Mouse (Mus musculus) embryonic facial prominence, embryonic 10.5 days (tissue): ENCODE data around the gene AI597479. TPM values are rescaled to one million over a fixed set of nuclear protein-coding genes. Genes with fewer than 3 reads are reported as not detected.

Experiments used
- DNase-seq: peaks from one replicate; pipeline ENCODE4 v3.0.0-alpha.2; 2017; ENCODE audit warnings: low spot score
- H3K27ac ChIP-seq: fragments of 300-500 bp; sonication (generic); replicated peaks from 2 replicates; pipeline ENCODE4 v1.5.1; 2016; ENCODE audit warnings: mild to moderate bottlenecking
- H3K27me3 ChIP-seq: fragments of 300-500 bp; sonication (generic); replicated peaks from 2 replicates; pipeline ENCODE4 v1.6.1; 2016; ENCODE audit warnings: low read depth, mild to moderate bottlenecking; ENCODE audit not compliant: poor library complexity, severe bottlenecking
- H3K36me3 ChIP-seq: fragments of 300-500 bp; sonication (generic); replicated peaks from 2 replicates; pipeline ENCODE4 v1.6.1; 2016; ENCODE audit warnings: mild to moderate bottlenecking, moderate library complexity
- H3K4me1 ChIP-seq: fragments of 300-500 bp; sonication (generic); 2 replicates; pipeline ENCODE4 v1.6.1; 2016
- H3K4me3 ChIP-seq: fragments of 300-500 bp; sonication (generic); 2 replicates; pipeline ENCODE4 v1.5.1; 2016; ENCODE audit warnings: mild to moderate bottlenecking, moderate library complexity
- H3K9me3 ChIP-seq: fragments of 300-500 bp; sonication (generic); 2 replicates; pipeline ENCODE4 v1.6.1; 2016; ENCODE audit warnings: mild to moderate bottlenecking
- WGBS: fragments of 180-500 bp; shearing (Covaris S2); methylation state at CpG from one replicate; pipeline ENCODE4 v1.1.7; 2016; 5-methylcytosine and 5-hydroxymethylcytosine counted together
- polyA plus RNA-seq: library from polyadenylated mRNA; unstranded; fragments of >200 nt; fragmentation: Nextera tagmentation; extraction: Ambion mirVana; gene quantifications from 2 replicates; pipeline ENCODE4 v1.2.1, GENCODE M21; 2016

AI597479 gene
- polyA plus RNA-seq, 1 experiment from 2014 or later: 40.0 TPM

GRCm38 (mm10) chr1:43091306-43092055 is 7.0 kb upstream of the AI597479 start:
- WGBS: 46% methylated on average over 13 of the region's 13 CpGs
- Histone ChIP-seq H3K27me3 (no peaks in the 10 kb centered on the region), H3K27ac (peak overlapping the region; percentile 91), H3K36me3 (peaks cover 3% of the 10 kb centered on the region; the same call in 1 of the 2 replicates), H3K4me1 (peaks cover 16% of the 10 kb centered on the region), H3K4me3 (peak overlapping the region; percentile 88), H3K9me3 (no peaks in the 10 kb centered on the region)
- no peak for DNase-seq

GRCm38 (mm10) chr1:43092056-43093015 is 6.2 kb upstream of the AI597479 start:
- Histone ChIP-seq H3K9me3 (no peaks in the 10 kb centered on the region), H3K27ac (peak overlapping the region; percentile 91), H3K27me3 (no peaks in the 10 kb centered on the region), H3K4me1 (peaks cover 19% of the 10 kb centered on the region), H3K4me3 (peak overlapping the region; percentile 88), H3K36me3 (peaks cover 3% of the 10 kb centered on the region; the same call in 1 of the 2 replicates)
- DNase-seq: peak; percentile 77
- WGBS: 2% methylated on average over 102 of the region's 102 CpGs

GRCm38 (mm10) chr1:43094206-43094605 is 4.3 kb upstream of the AI597479 start:
- Histone ChIP-seq H3K4me1 (peaks cover 22% of the 10 kb centered on the region), H3K4me3 (no peak overlapping the region), H3K9me3 (no peaks in the 10 kb centered on the region), H3K36me3 (peaks cover 3% of the 10 kb centered on the region; the same call in 1 of the 2 replicates), H3K27ac (no peak overlapping the region), H3K27me3 (no peaks in the 10 kb centered on the region)
- DNase-seq: no peak
- 83% methylated on average over 2 of the region's 2 CpGs for WGBS

- Histone ChIP-seq H3K4me3 (no peak overlapping the region), H3K9me3 (no peaks in the 10 kb centered on the region), H3K27me3 (no peaks in the 10 kb centered on the region), H3K4me1 (no peaks in the 10 kb centered on the region), H3K36me3 (peaks cover 94% of the 10 kb centered on the region), H3K27ac (no peak overlapping the region)
- DNase-seq: no peak
- WGBS: 94% methylated on average over 2 of the region's 2 CpGs
These were observed 10.2 kb downstream of the AI597479 start for GRCm38 (mm10) chr1:43108729-43109128.

GRCm38 (mm10) chr1:43110556-43110955 is 12.0 kb downstream of the AI597479 start:
- Histone ChIP-seq H3K4me1 (no peaks in the 10 kb centered on the region), H3K36me3 (peaks cover 98% of the 10 kb centered on the region), H3K9me3 (no peaks in the 10 kb centered on the region), H3K4me3 (no peak overlapping the region), H3K27ac (no peak overlapping the region), H3K27me3 (no peaks in the 10 kb centered on the region)
- WGBS: 53% methylated on average over 4 of the region's 4 CpGs
- peak; percentile 58 for DNase-seq

DNA sequence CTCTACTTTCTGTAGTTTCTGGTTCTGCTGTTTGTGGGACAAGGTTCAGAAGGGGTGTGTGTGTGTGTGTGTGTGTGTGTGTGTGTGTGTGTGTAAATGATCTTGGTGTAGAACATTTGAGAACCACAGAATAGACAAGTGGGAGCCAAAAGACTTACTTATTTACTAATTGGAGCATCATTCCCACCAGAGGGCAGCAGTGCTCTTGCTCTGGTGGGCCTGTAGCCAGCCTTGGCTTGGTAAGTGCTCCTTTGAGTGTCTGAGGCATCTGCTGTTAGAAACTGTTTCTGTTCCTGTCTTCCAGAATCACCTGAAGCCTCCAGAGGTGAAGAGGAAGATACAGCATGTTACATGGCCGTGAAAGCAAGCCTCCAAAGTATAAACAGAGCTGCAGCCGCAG is 14.4 kb downstream of the AI597479 start:
- DNase-seq: peak; percentile 41
- no peaks in the 10 kb centered on the region for H3K4me1 ChIP-seq
- H3K4me3 ChIP-seq: no peak overlapping the region
- H3K27me3 ChIP-seq: no peaks in the 10 kb centered on the region
- WGBS: 90% methylated on average over 2 of the region's 2 CpGs
- peaks cover 98% of the 10 kb centered on the region for H3K36me3 ChIP-seq
- H3K27ac ChIP-seq: no peak overlapping the region
- H3K9me3 ChIP-seq: no peaks in the 10 kb centered on the region; the same call in 1 of the 2 replicates

GRCm38 (mm10) chr1:43117435-43117834 is 18.9 kb downstream of the AI597479 start:
- Histone ChIP-seq H3K36me3 (peaks cover 74% of the 10 kb centered on the region), H3K27ac (no peak overlapping the region), H3K4me3 (no peak overlapping the region), H3K4me1 (no peaks in the 10 kb centered on the region), H3K27me3 (no peaks in the 10 kb centered on the region), H3K9me3 (no peaks in the 10 kb centered on the region; the same call in 1 of the 2 replicates)
- no peak for DNase-seq
- 97% methylated on average over 8 of the region's 8 CpGs for WGBS

DNA sequence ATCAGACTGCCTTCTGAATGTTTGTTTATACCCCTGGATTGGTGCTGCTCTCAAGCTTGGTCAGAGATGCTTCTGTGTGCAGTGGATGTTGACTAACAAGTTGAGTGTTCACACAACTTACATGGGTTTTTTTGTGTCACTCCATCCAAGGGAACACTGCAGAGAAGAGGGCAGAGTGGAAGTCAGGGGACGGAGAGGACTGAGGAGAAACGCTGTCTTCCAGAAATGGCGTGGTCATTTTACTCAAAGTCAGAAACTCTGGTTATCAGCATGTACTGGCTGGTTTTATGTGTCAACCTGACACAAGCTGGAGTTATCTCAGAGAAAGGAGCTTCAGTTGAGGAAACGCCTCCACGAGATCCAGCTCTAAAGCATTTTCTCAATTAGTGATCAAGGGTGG is 22.4 kb downstream of the AI597479 start:
- Histone ChIP-seq H3K36me3 (peaks cover 49% of the 10 kb centered on the region), H3K27me3 (no peaks in the 10 kb centered on the region), H3K4me1 (no peaks in the 10 kb centered on the region), H3K27ac (no peak overlapping the region), H3K4me3 (no peak overlapping the region), H3K9me3 (no peaks in the 10 kb centered on the region; the same call in 1 of the 2 replicates)
- peak; percentile 3 for DNase-seq
- 93% methylated on average over 5 of the region's 5 CpGs for WGBS

- Histone ChIP-seq H3K27ac (no peak overlapping the region), H3K4me3 (no peak overlapping the region), H3K9me3 (no peaks in the 10 kb centered on the region), H3K4me1 (no peaks in the 10 kb centered on the region), H3K36me3 (peaks cover 40% of the 10 kb centered on the region), H3K27me3 (no peaks in the 10 kb centered on the region)
- WGBS: 92% methylated on average over 2 of the region's 2 CpGs
- no peak for DNase-seq
These were observed 24.1 kb downstream of the AI597479 start for GRCm38 (mm10) chr1:43122616-43123015.

- no peak overlapping the region for H3K4me3 ChIP-seq
- no peak overlapping the region for H3K27ac ChIP-seq
- no peaks in the 10 kb centered on the region for H3K27me3 ChIP-seq
- no peaks in the 10 kb centered on the region for H3K9me3 ChIP-seq
- H3K4me1 ChIP-seq: no peaks in the 10 kb centered on the region
- WGBS: 80% methylated on average over 4 of the region's 4 CpGs
- DNase-seq: no peak
- peaks cover 35% of the 10 kb centered on the region for H3K36me3 ChIP-seq
These were observed 26.2 kb downstream of the AI597479 start for GRCm38 (mm10) chr1:43124726-43125125.

- Histone ChIP-seq H3K9me3 (no peaks in the 10 kb centered on the region), H3K4me3 (no peak overlapping the region), H3K4me1 (no peaks in the 10 kb centered on the region), H3K36me3 (peaks cover 26% of the 10 kb centered on the region), H3K27ac (no peak overlapping the region), H3K27me3 (no peaks in the 10 kb centered on the region)
- no peak for DNase-seq
These were observed 28.7 kb downstream of the AI597479 start for GRCm38 (mm10) chr1:43127196-43127595.

- Histone ChIP-seq H3K27me3 (no peaks in the 10 kb centered on the region), H3K4me3 (no peak overlapping the region), H3K9me3 (no peaks in the 10 kb centered on the region), H3K4me1 (no peaks in the 10 kb centered on the region), H3K36me3 (peaks cover 26% of the 10 kb centered on the region), H3K27ac (no peak overlapping the region)
- no peak for DNase-seq
- 75% methylated on average over 8 of the region's 8 CpGs for WGBS
These were observed 29.5 kb downstream of the AI597479 start for GRCm38 (mm10) chr1:43127820-43128610.
